Mouse (Mus musculus) testis, adult 2 months (tissue): Measurements from ENCODE around the gene Sh3bp2.

Source experiments
- CTCF ChIP-seq: fragments of 200-500 bp; IDR thresholded peaks from 2 replicates; pipeline ENCODE4 v1.5.1; 2012; ENCODE audit warnings: low read depth, mild to moderate bottlenecking, inconsistent platforms, low read length, moderate library complexity; ENCODE audit not compliant: control insufficient read depth, insufficient read depth, insufficient replicate concordance
- POLR2A ChIP-seq: fragments of 200-500 bp; IDR thresholded peaks from 2 replicates; pipeline ENCODE4 v1.6.1; 2012; ENCODE audit warnings: low read depth, mild to moderate bottlenecking, inconsistent platforms, low read length, moderate library complexity; ENCODE audit not compliant: control insufficient read depth

GRCm38 (mm10) chr5:34527352-34527751 lies 1.7 kb downstream of the Sh3bp2 start:
- TF ChIP-seq POLR2A: no peak
- TF ChIP-seq CTCF: no peak
